Mouse (Mus musculus) fibroblast of lung, adult 2 months (primary cell): ENCODE measurements at regions not wholly inside any gene's neighbourhood (a gene's known extent, or its start where the extent isn't known, plus 50 kb on each side); places are given as distances from the start of the nearest gene placed in this dataset.

Experiments used
- DNase-seq: peaks from one replicate; pipeline ENCODE4 v3.0.0-alpha.2; 2011; ENCODE audit warnings: low read depth

- no peak for DNase-seq
Observed at GRCm38 (mm10) chr11:110716369-110716768, 251.5 kb upstream of the Kcnj16 start.

DNA sequence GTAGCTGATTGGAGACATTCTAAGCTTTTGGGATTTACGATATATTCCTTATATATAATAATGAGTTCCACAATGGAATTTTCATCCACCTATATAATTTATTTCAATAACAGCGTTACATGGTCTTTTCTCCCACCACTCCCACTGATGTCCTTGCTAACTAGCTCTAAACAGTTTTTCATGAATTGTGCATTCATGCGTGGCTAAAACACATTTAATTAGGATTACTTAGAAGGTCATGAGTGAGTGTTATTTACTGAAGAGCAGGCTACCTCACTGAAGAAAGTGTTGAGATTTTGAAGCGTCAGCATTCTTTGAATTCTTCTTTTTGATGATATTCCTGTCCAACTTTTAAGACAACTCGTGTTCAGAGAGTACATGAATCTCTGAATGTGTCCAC is 245.1 kb upstream of the Kcnj16 start:
- DNase-seq = no peak

GRCm38 (mm10) chr11:110723971-110724370 is 243.9 kb upstream of the Kcnj16 start:
- no peak for DNase-seq

GRCm38 (mm10) chr11:110727357-110727961 is 240.4 kb upstream of the Kcnj16 start:
- DNase-seq = no peak

- no peak for DNase-seq
Observed at GRCm38 (mm10) chr11:110731510-110731909, 236.3 kb upstream of the Kcnj16 start.

DNA sequence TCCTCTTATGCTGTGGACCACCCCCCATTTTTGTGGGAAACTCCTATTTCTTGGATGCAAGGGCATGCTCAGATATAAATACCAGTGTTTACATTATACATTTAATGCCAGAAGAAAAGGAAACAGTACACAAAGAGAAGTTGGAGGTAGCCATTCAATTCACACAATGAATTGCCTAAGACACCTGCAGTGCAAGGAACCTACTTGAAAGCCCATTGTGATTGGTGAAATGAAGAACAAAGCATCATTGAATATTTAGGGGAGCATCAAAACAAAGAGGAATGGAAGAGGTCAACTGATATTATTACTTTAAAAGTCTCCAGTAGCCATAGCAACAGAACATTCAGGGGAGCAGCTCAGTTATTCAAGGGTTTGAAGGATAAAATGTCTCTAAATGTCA is 193.7 kb upstream of the Kcnj16 start:
- no peak for DNase-seq

- peak; percentile 34 for DNase-seq
Observed at GRCm38 (mm10) chr11:110781492-110782276, 186.1 kb upstream of the Kcnj16 start.

DNA sequence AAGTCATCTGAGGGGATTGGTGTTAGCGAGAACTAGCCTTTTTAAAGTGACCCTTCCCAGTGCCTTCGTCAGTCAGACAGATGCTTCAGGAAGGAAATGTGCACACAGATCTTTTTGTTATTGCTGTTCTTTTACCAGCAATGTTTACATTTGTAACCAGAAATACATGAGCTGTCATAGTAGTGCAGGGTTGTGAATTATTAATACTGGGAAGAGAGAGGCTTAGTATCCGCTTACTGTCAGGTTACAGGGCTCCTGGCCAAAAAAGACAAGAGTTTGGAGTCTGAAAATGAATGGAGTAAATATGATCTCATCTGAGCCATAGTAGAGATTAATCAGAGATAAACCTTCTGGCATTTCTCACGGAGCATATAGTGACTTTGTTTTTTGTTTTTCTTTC is 178.3 kb upstream of the Kcnj16 start:
- DNase-seq = no peak

GRCm38 (mm10) chr11:110799887-110800578 is 167.8 kb upstream of the Kcnj16 start:
- no peak for DNase-seq

DNA sequence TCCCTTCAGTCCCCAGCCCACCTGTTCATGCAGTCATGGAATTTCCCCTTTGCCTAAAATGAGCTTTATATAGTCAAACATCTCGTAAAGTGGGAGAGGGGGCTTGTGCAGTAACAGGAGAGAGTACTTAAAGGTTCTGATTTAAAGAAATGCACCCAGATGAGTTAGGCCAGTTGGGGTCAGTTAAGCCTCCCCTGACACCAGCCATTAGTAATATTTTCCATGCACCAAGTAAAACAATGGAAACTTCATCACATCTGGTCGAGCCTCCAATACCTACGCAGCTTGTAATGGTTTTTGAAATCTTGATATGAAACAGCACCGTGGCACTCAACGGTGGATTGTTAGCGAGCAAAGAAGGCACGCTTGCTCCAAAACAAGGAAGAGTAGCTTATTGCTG is 165.8 kb upstream of the Kcnj16 start:
- no peak for DNase-seq

DNA sequence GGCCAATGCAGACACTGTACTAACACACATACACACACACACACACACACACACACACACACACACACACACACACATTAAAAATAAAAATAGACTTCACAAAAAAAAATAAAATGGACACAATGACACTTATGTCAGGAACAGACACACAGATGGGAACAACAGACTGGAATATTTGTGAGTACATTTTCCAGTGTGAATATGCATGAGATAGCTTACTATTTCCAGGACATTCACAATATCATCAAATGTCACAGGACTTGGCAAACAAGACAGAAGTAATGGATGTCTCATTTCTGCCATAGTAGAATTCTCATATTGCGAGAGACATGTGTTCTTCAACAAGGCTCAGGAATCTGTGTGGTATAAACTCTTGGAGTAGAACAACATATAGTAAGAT is 163.8 kb upstream of the Kcnj16 start:
- no peak for DNase-seq

GRCm38 (mm10) chr11:110813137-110813536 is 154.7 kb upstream of the Kcnj16 start:
- DNase-seq = peak; percentile 72

GRCm38 (mm10) chr11:110814732-110815131 is 153.1 kb upstream of the Kcnj16 start:
- DNase-seq = no peak

GRCm38 (mm10) chr11:110815206-110815605 is 152.6 kb upstream of the Kcnj16 start:
- DNase-seq = peak; percentile 54

DNA sequence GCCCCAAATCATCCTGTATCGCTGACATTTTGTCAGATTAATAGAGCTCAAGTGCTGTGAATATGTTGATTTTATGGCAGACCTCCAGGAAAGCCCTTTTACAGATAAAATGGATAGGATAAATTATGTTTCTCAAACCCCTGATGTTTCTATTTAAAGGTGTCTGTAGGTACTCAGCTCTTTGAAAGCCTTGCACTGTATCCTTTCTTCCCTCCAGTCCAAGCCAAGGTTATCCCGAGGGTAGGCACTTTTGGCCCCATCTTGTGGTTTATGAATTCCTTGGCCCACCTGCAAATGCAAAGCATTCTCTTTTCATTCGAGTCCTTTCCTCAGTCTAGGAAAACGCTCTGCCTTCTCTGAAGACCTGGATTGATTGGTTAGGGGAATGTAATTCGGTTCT is 139.2 kb upstream of the Kcnj16 start:
- no peak for DNase-seq

GRCm38 (mm10) chr11:110836688-110837087 is 131.1 kb upstream of the Kcnj16 start:
- DNase-seq = no peak

DNA sequence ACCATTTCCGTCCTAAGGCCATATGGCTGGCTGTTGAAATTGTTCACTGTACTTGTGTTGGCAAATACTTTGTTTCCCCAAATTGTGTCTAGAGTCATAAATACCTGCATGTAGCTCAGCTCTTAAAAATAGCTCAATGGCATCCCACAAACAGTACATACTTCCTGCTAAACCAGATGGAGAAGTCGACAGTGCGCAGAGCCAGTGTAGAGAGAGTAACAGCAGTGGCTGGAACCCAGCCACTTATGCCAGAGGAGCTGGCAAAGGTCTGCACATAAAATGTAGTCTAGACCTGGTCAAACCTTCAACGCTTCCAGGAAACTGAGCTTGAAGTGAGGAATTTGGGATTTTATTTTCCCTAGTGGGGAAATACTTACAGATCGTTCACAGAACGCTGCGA is 128.5 kb upstream of the Kcnj16 start:
- DNase-seq = no peak

GRCm38 (mm10) chr11:110868319-110868718 is 99.5 kb upstream of the Kcnj16 start:
- DNase-seq = no peak

DNA sequence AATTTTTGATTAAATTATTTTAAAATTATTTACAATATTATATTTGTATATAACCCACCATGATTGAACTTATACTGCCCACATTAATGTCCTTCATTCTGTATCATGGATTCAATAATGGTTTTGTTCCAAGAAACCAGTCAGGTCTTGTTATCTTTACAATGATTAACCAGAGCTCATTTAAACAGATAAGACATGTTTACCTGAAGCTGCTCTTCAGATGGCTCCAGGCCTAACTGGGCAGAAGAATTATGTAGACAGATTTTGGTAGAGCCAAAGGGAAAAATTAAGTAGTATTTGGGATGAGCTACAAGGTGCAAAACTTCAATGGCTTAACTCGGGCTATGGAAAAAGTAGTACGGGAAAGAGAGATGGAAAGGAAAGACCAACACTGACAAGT is 97.7 kb upstream of the Kcnj16 start:
- DNase-seq = no peak

DNA sequence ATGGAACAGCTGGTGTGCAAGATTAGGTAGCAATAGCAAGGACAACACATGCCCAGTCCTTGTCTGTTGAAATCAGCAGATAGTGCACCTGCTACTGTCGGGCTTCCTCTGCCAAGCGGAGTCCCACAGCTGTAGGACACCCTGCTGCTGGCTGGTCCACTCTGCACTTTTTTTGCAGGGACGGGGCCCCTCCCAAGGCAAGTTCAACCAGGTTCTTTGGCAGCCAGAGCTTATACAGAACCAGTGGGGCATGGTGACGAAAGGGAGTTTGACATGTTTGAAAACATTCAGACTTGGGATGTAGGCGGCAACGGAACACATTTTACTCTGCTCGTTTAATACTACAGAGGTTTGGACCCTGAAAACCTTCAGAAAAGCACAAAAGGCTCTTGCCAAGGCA is 93.2 kb upstream of the Kcnj16 start:
- no peak for DNase-seq

- peak; percentile 81 for DNase-seq
Observed at GRCm38 (mm10) chr11:110880971-110881370, 86.9 kb upstream of the Kcnj16 start.

- DNase-seq = no peak
Observed at GRCm38 (mm10) chr11:110889354-110890151, 78.3 kb upstream of the Kcnj16 start.
